Mouse (Mus musculus): Measurements from ENCODE around the gene Olfr90. TPM values are rescaled to one million over a fixed set of nuclear protein-coding genes. Genes with fewer than 3 reads are reported as not detected.
"Not testable (repeated sequence)": the region's sequence is repeated elsewhere in the genome, so short reads cannot be mapped to it uniquely, and the experiment has no call there.

Olfr90 gene
- not detected in 2 replicates for polyA plus RNA-seq (2012; rRNA removed)

DNA sequence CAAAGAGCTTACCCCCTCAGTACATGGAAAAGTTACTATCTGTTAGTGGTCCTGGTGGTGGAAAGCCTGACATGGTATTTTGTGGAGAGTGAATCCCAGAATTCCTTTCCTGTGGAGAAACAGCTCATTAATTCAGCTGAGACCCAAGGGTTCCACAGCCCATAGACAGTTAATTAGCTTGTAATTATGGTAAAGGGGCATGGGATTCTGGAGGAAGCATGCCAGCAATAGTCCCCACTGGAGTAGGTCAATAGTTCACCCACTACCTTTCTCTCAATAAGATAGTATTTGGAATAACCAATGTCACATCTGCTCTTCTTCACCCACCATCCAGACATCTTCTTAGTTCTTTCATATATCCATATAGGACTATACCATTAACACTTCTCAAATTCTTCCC, at the start of gene Olfr90:
Gene Olfr90, minus strand, starts transcription at position 101 of the 400 bp plus-strand sequence.
- H3K36me3 ChIP-seq (ENCODE audit: control insufficient read depth, insufficient read depth, low read length), result no peaks in the 10 kb centered on the region
- TF ChIP-seq POLR2A (IDR thresholded peaks at IDR 0.05; ENCODE audit: low read depth, low read length), result no peak
- no peak for TF ChIP-seq CTCF (IDR thresholded peaks at IDR 0.05; ENCODE audit: extremely low read depth, insufficient read length, insufficient replicate concordance, low read depth, low read length)

DNA sequence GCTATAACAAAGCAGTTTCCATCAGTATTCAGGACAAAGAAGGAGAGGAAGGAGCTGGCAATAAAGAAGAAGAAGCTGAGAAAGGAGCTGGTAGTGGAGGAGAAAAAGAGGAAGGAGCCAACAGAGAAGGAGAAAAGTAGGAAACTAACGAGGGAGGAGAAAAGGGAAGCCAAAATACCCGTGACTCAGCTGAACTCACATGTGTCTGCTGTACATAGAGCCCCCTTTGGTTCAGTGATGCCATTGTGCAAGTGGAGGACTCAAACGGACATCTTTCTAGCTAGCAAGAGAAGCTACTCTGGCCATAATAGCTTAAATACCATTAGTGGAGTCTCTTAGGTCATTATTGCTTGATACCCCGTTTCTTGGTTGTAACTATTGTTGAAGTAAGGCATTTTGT, 43.1 kb upstream of the Olfr90 start:
- H3K36me3 ChIP-seq (ENCODE audit: control insufficient read depth, insufficient read depth, low read length); H3K4me3 ChIP-seq (ENCODE audit: low read depth, low read length); H3K27ac ChIP-seq (ENCODE audit: insufficient read depth, low read depth, low read length); H3K4me1 ChIP-seq (ENCODE audit: control insufficient read depth, insufficient read depth, insufficient read length, low read length); H3K27me3 ChIP-seq (ENCODE audit: control insufficient read depth, insufficient read depth, low read length): not testable (repeated sequence)
- WGBS, result 54% methylated on average over 4 of the region's 4 CpGs

More for the DNA sequence above, at the start of gene Olfr90:
- no peak within 1 kb of the TSS for H3K4me3 ChIP-seq (ENCODE audit: low read depth, low read length)
- H3K27ac ChIP-seq (ENCODE audit: insufficient read depth, low read depth, low read length), result no peak within 1 kb of the TSS
- H3K4me1 ChIP-seq (ENCODE audit: control insufficient read depth, insufficient read depth, insufficient read length, low read length), result no peaks in the 10 kb centered on the region
- H3K27me3 ChIP-seq (ENCODE audit: control insufficient read depth, insufficient read depth, low read length), result no peaks in the 10 kb centered on the region

DNA sequence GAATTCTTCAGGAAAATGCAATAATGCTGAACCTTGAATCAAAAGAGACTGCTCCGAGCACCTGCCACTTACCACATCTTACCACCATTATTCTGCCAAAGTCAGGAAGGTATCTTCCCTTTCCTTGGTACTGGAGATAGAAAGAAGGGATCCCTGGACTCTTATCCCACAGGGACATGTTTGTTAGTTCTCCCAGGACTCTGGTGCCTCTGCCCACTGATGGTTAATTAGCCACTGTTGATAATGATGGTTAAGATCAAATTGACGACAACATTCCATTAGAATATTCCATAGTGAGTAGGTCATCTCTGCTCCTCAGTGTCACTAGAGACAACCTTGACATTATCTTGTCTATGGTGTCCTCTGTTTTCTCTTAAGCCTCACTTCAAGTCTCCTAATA, 31.7 kb upstream of the Olfr90 start, which contains the start of gene Olfr92:
Gene Olfr92, minus strand, starts transcription at position 101 of the 400 bp plus-strand sequence.
- H3K4me3 ChIP-seq (ENCODE audit: low read depth, low read length), result no peak within 1 kb of the TSS
- H3K4me1 ChIP-seq (ENCODE audit: control insufficient read depth, insufficient read depth, insufficient read length, low read length), result no peaks in the 10 kb centered on the region
- H3K36me3 ChIP-seq (ENCODE audit: control insufficient read depth, insufficient read depth, low read length), result no peaks in the 10 kb centered on the region
- H3K27ac ChIP-seq (ENCODE audit: insufficient read depth, low read depth, low read length), result no peak within 1 kb of the TSS
- no peaks in the 10 kb centered on the region for H3K27me3 ChIP-seq (ENCODE audit: control insufficient read depth, insufficient read depth, low read length)
- TF ChIP-seq CTCF (IDR thresholded peaks at IDR 0.05; ENCODE audit: extremely low read depth, insufficient read length, insufficient replicate concordance, low read depth, low read length) (no peak), POLR2A (IDR thresholded peaks at IDR 0.05; ENCODE audit: low read depth, low read length) (no peak)
- 86% methylated on average over 2 of the region's 2 CpGs for WGBS

DNA sequence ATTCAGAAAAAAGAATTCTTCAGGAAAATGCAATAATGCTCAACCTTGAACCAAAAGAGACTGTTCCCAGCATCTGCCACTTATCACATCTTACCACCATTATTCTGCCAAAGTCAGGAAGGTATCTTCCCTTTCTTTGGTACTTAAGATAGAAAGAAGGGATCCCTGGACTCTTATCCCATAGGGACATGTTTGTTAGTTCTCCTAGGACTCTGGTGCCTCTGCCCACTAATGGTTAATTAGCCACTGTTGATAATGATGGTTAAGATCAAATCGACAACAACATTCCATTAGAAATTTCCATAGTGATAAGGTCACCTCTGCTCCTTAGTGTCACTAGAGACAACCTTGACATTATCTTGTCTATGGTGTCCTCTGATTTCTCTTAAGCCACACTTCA, 9.9 kb upstream of the Olfr90 start, which contains the start of gene Olfr91:
Gene Olfr91, minus strand, starts transcription at position 101 of the 400 bp plus-strand sequence.
- TF ChIP-seq CTCF (IDR thresholded peaks at IDR 0.05; ENCODE audit: extremely low read depth, insufficient read length, insufficient replicate concordance, low read depth, low read length) (no peak), POLR2A (IDR thresholded peaks at IDR 0.05; ENCODE audit: low read depth, low read length) (no peak)
- H3K27me3 ChIP-seq (ENCODE audit: control insufficient read depth, insufficient read depth, low read length), result no peaks in the 10 kb centered on the region
- 85% methylated on average over 1 of the region's 1 CpGs for WGBS
- H3K4me3 ChIP-seq (ENCODE audit: low read depth, low read length), result no peak within 1 kb of the TSS
- H3K27ac ChIP-seq (ENCODE audit: insufficient read depth, low read depth, low read length), result no peak within 1 kb of the TSS
- H3K4me1 ChIP-seq (ENCODE audit: control insufficient read depth, insufficient read depth, insufficient read length, low read length), result no peaks in the 10 kb centered on the region
- no peaks in the 10 kb centered on the region for H3K36me3 ChIP-seq (ENCODE audit: control insufficient read depth, insufficient read depth, low read length)

DNA sequence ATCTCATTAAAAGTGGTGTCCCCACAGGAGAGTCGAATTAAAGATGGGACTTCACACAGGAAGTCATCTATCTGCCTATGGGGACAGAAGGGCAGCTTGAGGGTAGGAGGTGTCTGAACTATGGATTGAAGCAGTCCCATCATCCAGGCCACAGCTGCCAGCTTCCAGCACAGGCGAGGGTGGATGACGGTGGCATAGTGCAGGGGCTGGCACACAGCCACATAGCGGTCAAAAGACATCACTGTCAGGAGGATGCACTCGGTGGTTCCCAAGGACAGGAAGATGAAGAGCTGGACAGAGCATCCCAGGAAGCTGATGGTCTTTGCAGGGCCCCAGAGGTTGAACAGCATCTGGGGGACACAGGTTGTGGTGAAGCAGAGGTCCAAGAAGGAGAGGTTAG, 5.0 kb upstream of the Olfr90 start:
- TF ChIP-seq CTCF (IDR thresholded peaks at IDR 0.05; ENCODE audit: extremely low read depth, insufficient read length, insufficient replicate concordance, low read depth, low read length) (no peak), POLR2A (IDR thresholded peaks at IDR 0.05; ENCODE audit: low read depth, low read length) (no peak)
- no peaks in the 10 kb centered on the region for H3K27me3 ChIP-seq (ENCODE audit: control insufficient read depth, insufficient read depth, low read length)
- H3K4me1 ChIP-seq (ENCODE audit: control insufficient read depth, insufficient read depth, insufficient read length, low read length), result no peaks in the 10 kb centered on the region
- 74% methylated on average over 5 of the region's 5 CpGs for whole genome bisulfite sequencing
- no peak overlapping the region for H3K27ac ChIP-seq (ENCODE audit: insufficient read depth, low read depth, low read length)
- no peak overlapping the region for H3K4me3 ChIP-seq (ENCODE audit: low read depth, low read length)
- no peaks in the 10 kb centered on the region for H3K36me3 ChIP-seq (ENCODE audit: control insufficient read depth, insufficient read depth, low read length)

DNA sequence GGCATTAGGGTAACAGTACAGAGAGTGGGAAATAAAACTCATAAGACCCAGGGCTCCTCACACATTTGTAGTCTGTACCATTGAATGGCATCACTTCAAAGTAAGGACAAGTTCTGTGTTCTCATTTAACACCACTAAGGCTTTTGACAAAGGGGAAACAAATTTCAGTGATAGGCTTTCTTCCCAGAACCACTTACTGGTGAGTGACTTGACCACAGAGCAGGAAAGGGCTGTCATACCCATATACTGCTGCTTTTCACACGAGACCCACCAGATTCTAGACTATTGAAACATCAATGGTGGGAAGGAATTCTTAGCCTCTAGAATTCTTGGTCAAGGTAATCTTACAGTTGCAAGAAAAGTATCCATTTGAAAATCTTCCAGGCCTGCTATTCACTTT, 3.9 kb upstream of the Olfr90 start:
- 67% methylated on average over 1 of the region's 1 CpGs for WGBS
- TF ChIP-seq POLR2A (IDR thresholded peaks at IDR 0.05; ENCODE audit: low read depth, low read length) (no peak), CTCF (IDR thresholded peaks at IDR 0.05; ENCODE audit: extremely low read depth, insufficient read length, insufficient replicate concordance, low read depth, low read length) (no peak)
- H3K36me3 ChIP-seq (ENCODE audit: control insufficient read depth, insufficient read depth, low read length), result no peaks in the 10 kb centered on the region
- no peaks in the 10 kb centered on the region for H3K4me1 ChIP-seq (ENCODE audit: control insufficient read depth, insufficient read depth, insufficient read length, low read length)
- H3K4me3 ChIP-seq (ENCODE audit: low read depth, low read length), result no peak overlapping the region
- H3K27ac ChIP-seq (ENCODE audit: insufficient read depth, low read depth, low read length), result no peak overlapping the region
- no peaks in the 10 kb centered on the region for H3K27me3 ChIP-seq (ENCODE audit: control insufficient read depth, insufficient read depth, low read length)

DNA sequence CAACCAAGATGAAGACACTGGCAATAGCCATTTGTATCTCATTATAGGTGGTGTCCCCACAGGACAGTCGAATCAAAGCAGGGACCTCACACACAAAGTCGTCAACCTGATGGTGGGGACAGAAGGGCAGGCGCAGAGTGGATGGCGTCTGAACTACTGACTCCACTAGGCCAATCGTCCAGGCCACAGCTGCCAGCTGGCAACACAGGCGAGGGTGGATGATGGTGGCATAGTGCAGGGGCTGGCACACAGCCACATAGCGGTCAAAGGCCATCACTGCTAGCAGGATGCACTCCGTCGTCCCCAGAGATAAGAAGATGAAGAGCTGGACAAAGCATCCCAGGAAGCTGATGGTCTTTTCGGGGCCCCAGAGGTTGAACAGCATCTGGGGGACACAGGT, 2.8 kb downstream of the Olfr90 start:
- WGBS, result 42% methylated on average over 10 of the region's 10 CpGs
- Histone ChIP-seq H3K4me3 (ENCODE audit: low read depth, low read length) (no peak overlapping the region), H3K36me3 (ENCODE audit: control insufficient read depth, insufficient read depth, low read length) (no peaks in the 10 kb centered on the region), H3K4me1 (ENCODE audit: control insufficient read depth, insufficient read depth, insufficient read length, low read length) (no peaks in the 10 kb centered on the region), H3K27me3 (ENCODE audit: control insufficient read depth, insufficient read depth, low read length) (no peaks in the 10 kb centered on the region), H3K27ac (ENCODE audit: insufficient read depth, low read depth, low read length) (no peak overlapping the region)
- no peak for TF ChIP-seq POLR2A (IDR thresholded peaks at IDR 0.05; ENCODE audit: low read depth, low read length)
- TF ChIP-seq CTCF (IDR thresholded peaks at IDR 0.05; ENCODE audit: extremely low read depth, insufficient read length, insufficient replicate concordance, low read depth, low read length), result no peak

DNA sequence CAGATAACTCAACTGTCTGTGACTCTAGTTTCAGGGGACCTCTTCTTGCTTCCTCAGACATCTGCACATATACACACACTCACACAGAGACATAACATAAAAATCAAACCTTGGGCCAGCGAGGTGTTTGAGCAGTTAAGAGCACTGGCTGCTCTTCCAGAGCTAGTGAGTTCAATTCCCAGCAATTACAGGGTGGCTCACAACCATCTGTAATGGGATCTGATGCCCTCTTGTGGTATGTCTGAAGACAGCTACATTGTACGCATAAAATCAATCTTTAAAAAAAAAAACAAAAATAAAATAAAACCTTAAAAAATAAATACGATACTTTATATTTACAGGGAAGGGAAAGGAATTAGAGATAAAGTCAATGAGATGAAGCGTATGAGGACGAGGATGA, 3.7 kb downstream of the Olfr90 start:
- no peak for TF ChIP-seq POLR2A (IDR thresholded peaks at IDR 0.05; ENCODE audit: low read depth, low read length)
- no peak for TF ChIP-seq CTCF (IDR thresholded peaks at IDR 0.05; ENCODE audit: extremely low read depth, insufficient read length, insufficient replicate concordance, low read depth, low read length)
- Histone ChIP-seq H3K4me1 (ENCODE audit: control insufficient read depth, insufficient read depth, insufficient read length, low read length) (no peaks in the 10 kb centered on the region), H3K4me3 (ENCODE audit: low read depth, low read length) (no peak overlapping the region), H3K27ac (ENCODE audit: insufficient read depth, low read depth, low read length) (no peak overlapping the region), H3K27me3 (ENCODE audit: control insufficient read depth, insufficient read depth, low read length) (no peaks in the 10 kb centered on the region), H3K36me3 (ENCODE audit: control insufficient read depth, insufficient read depth, low read length) (no peaks in the 10 kb centered on the region)
- WGBS, result 69% methylated on average over 5 of the region's 5 CpGs

Measured in small intestine, adult 2 months (tissue).